Mouse (Mus musculus): ENCODE data around the gene Eef1e1.

DNA sequence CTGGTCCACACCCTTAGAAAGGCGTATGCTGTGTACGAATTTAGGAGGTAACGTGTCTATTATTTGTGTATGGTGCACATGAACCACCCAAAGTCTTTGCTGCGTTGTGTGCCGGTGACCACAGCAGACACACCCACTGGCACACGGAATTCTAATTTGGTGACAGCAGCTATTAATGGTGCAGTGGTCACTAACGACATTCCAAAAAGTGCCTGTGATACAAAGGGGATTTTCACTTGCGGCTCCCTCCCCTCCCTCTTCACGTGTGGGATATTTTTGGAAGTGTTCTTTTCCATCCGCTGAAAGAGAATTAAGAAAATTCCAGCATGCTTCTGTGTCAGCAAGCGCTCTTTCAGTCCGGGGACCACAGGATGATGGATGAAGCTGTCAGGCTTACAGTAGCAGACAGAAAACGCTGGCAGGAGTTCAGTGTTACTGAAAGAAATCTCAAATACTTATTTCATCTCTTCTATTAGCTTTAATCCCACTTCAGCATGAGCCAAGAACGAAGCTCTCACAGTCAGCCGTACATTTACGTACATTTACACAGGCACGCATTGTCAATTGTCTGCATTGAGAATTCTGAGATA, 56.5 kb downstream of the Eef1e1 start:
- TF ChIP-seq MAX (IDR thresholded peaks at IDR 0.05; ENCODE audit: low read depth) = no peak
- no peak for TF ChIP-seq TCF3 (IDR thresholded peaks at IDR 0.05; ENCODE audit: insufficient read length, low read depth)
